Mouse (Mus musculus) kidney, embryonic 16.5 days (tissue): ENCODE measurements around the gene Arap1. TPM values are rescaled to one million over a fixed set of nuclear protein-coding genes. Genes with fewer than 3 reads are reported as not detected.

Experiments used
- ATAC-seq: fragments of 200-750 bp; cut with Nextera tagmentation; 2 replicates; pipeline ENCODE4 v1.8.0; 2017; ENCODE audit warnings: moderate TSS enrichment; ENCODE audit not compliant: low FRiP score, low TSS enrichment
- H3K27ac ChIP-seq: fragments of 300-500 bp; sonication (generic); 2 replicates; pipeline ENCODE4 v1.5.1; 2014; ENCODE audit warnings: low read length
- H3K27me3 ChIP-seq: fragments of 300-500 bp; sonication (generic); 2 replicates; pipeline ENCODE4 v1.6.1; 2014; ENCODE audit warnings: low read length, control low read depth, mixed read lengths; ENCODE audit not compliant: insufficient read depth
- H3K36me3 ChIP-seq: fragments of 300-500 bp; sonication (generic); 2 replicates; pipeline ENCODE4 v1.6.1; 2014; ENCODE audit warnings: low read length, control low read depth, mixed read lengths; ENCODE audit not compliant: insufficient read depth
- H3K4me1 ChIP-seq: fragments of 300-500 bp; sonication (generic); 2 replicates; pipeline ENCODE4 v1.6.1; 2014; ENCODE audit warnings: low read length, control low read depth, mixed read lengths; ENCODE audit not compliant: insufficient read depth
- H3K4me2 ChIP-seq: fragments of 300-500 bp; sonication (generic); replicated peaks from 2 replicates; pipeline ENCODE4 v1.6.1; 2014; ENCODE audit warnings: low read depth, low read length
- H3K4me3 ChIP-seq: fragments of 300-500 bp; sonication (generic); 2 replicates; pipeline ENCODE4 v1.5.1; 2014; ENCODE audit warnings: mild to moderate bottlenecking, low read length
- H3K9ac ChIP-seq: fragments of 300-500 bp; sonication (generic); replicated peaks from 2 replicates; pipeline ENCODE4 v1.6.1; 2014; ENCODE audit warnings: low read length
- H3K9me3 ChIP-seq: fragments of 300-500 bp; sonication (generic); 2 replicates; pipeline ENCODE4 v1.6.1; 2016; ENCODE audit warnings: low read length, control low read depth
- WGBS: fragments of 180-500 bp; shearing (Covaris S2); extraction: QIAGEN DNeasy Blood & Tissue Kit; methylation state at CpG from one replicate; pipeline ENCODE4 v1.1.7; 2014; 5-methylcytosine and 5-hydroxymethylcytosine counted together
- polyA plus RNA-seq: library from polyadenylated mRNA; unstranded; fragments of >200 nt; fragmentation: Nextera tagmentation; extraction: Ambion mirVana; gene quantifications from 2 replicates; pipeline ENCODE4 v1.2.1, GENCODE M21; 2015

The Arap1 gene
- polyA plus RNA-seq, 1 experiment from 2014 or later: 106 TPM

GRCm38 (mm10) chr7:101323141-101323594 is 24.7 kb upstream of the Arap1 start:
- peak overlapping the region; percentile 95 for H3K4me2 ChIP-seq
- WGBS: 40% methylated on average over 4 of the region's 4 CpGs
- no peak overlapping the region; the same call in 1 of the 2 replicates for H3K9ac ChIP-seq
- peak; percentile 20; the same call in 1 of the 2 replicates for ATAC-seq
- no peaks in the 10 kb centered on the region for H3K9me3 ChIP-seq
- no peaks in the 10 kb centered on the region for H3K36me3 ChIP-seq
- H3K27ac ChIP-seq: 0 out of 2 replicates have a peak overlapping the region, but pooled peaks have one; percentile 1
- peaks cover 39% of the 10 kb centered on the region for H3K4me1 ChIP-seq
- no peaks in the 10 kb centered on the region for H3K27me3 ChIP-seq
- peak overlapping the region; percentile 63 for H3K4me3 ChIP-seq

DNA sequence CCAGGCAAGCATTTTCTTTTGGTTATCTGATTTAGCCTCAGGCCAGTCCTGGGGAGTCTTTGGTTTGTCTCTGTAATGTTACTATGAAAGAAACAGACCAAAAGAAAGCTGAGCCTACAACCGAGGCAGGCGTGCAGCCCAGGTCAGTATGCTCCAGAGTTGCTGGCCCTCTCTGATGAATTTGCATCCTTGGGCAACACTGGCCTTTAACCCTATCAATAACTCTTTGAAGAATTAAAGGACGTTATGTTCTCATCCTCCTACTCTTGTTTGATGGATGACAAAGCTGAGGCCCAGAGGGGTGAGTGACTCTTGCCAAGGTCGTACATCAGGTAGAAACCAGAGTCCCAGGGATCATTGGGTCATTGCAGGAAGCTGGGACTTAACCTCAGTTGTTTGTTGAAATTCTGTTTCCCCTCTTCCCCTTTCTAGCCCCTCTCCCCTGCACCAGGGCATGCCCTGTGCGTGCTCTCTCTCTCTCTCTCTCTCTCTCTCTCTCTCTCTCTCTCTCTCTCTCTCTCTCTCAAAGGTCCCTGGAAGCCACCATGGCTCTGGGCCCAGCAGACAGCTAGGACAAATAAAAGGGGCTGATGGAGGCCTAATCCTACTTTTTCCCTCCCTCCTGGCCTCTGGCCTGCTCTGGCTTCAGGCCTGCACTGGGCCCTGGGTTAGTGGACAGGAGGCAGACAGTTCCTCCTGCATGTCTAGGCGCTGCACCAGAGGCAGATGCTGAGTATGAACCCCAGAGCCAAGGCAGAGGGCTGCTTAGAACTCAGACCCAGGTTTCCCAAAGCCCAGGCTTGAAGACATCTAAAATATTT is 23.5 kb upstream of the Arap1 start:
- no peak overlapping the region for H3K4me3 ChIP-seq
- H3K4me1 ChIP-seq: peaks cover 42% of the 10 kb centered on the region
- H3K9ac ChIP-seq: peak overlapping the region; percentile 15; the same call in 1 of the 2 replicates
- no peak overlapping the region for H3K4me2 ChIP-seq
- no peaks in the 10 kb centered on the region for H3K36me3 ChIP-seq
- no peak for ATAC-seq
- H3K9me3 ChIP-seq: no peaks in the 10 kb centered on the region
- WGBS: 43% methylated on average over 6 of the region's 6 CpGs
- H3K27me3 ChIP-seq: no peaks in the 10 kb centered on the region
- H3K27ac ChIP-seq: no peak overlapping the region

GRCm38 (mm10) chr7:101326006-101326405 is 21.9 kb upstream of the Arap1 start:
- H3K36me3 ChIP-seq: no peaks in the 10 kb centered on the region
- WGBS: 78% methylated on average over 5 of the region's 5 CpGs
- H3K9me3 ChIP-seq: no peaks in the 10 kb centered on the region
- H3K4me1 ChIP-seq: peaks cover 34% of the 10 kb centered on the region
- no peak overlapping the region for H3K4me2 ChIP-seq
- H3K4me3 ChIP-seq: no peak overlapping the region
- H3K27me3 ChIP-seq: no peaks in the 10 kb centered on the region
- ATAC-seq: no peak
- no peak overlapping the region for H3K27ac ChIP-seq
- no peak overlapping the region for H3K9ac ChIP-seq

DNA sequence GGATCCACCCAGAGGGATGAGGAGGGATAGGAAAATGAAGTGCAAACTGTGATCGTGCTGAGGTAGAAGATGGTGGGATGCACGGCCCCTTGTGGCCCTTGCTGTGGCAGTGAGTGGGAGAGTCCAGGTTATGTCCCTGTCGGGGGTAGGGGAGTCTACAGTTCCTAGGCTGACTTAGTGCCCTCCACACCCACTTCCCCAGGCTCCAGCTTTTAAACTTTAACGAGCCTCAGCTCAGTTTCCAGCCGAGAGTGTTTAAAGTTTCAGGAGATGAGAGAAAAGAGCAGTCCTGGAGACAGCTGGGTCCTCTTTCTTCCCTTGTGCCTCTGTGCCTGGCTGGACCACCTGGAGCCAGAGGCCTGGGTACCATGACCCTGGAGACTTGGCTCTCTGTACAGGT is 20.6 kb upstream of the Arap1 start:
- WGBS: 42% methylated on average over 5 of the region's 5 CpGs
- ATAC-seq: peak; percentile 37; the same call in 1 of the 2 replicates

GRCm38 (mm10) chr7:101327786-101328185 is 20.1 kb upstream of the Arap1 start:
- Histone ChIP-seq H3K4me2 (no peak overlapping the region), H3K9me3 (no peaks in the 10 kb centered on the region), H3K36me3 (no peaks in the 10 kb centered on the region), H3K27ac (no peak overlapping the region), H3K9ac (no peak overlapping the region), H3K27me3 (no peaks in the 10 kb centered on the region), H3K4me3 (no peak overlapping the region), H3K4me1 (peaks cover 20% of the 10 kb centered on the region)
- 87% methylated on average over 2 of the region's 2 CpGs for WGBS
- no peak for ATAC-seq

More for the DNA sequence above, 20.6 kb upstream of the Arap1 start:
- H3K9ac ChIP-seq: no peak overlapping the region
- no peaks in the 10 kb centered on the region for H3K27me3 ChIP-seq
- H3K9me3 ChIP-seq: no peaks in the 10 kb centered on the region
- no peaks in the 10 kb centered on the region for H3K36me3 ChIP-seq
- H3K4me1 ChIP-seq: peaks cover 25% of the 10 kb centered on the region
- H3K27ac ChIP-seq: no peak overlapping the region
- no peak overlapping the region for H3K4me3 ChIP-seq
- no peak overlapping the region for H3K4me2 ChIP-seq

DNA sequence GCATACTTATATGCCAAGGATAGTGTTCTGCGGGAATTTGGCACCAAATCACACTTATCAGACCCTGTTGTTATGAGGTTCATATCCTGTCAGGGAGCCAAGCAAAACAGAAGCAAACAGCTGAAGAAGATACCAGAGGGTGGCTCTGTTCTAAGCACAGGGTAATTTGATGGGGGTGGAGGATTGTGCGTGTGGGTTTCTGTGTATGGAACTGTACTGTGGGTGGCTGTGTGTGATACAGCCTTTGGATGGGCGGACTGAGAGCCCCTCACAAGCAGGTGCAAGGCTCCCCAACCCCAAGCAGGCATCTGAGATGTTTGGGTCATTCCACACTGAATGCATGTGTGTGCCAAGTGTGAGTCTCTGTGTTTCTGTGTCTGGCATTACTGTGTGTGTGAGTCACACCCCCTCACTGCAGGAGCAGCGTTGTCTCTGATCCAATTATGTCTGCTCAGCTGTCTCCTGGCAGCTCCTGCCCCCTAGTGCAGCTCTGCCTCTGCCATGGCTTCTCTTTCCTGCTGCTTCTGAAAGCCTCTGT is 19.2 kb upstream of the Arap1 start:
- H3K4me3 ChIP-seq: no peak overlapping the region
- no peaks in the 10 kb centered on the region for H3K27me3 ChIP-seq
- 69% methylated on average over 4 of the region's 4 CpGs for WGBS
- no peak for ATAC-seq
- H3K27ac ChIP-seq: no peak overlapping the region
- no peak overlapping the region for H3K4me2 ChIP-seq
- no peaks in the 10 kb centered on the region for H3K9me3 ChIP-seq
- H3K4me1 ChIP-seq: peaks cover 16% of the 10 kb centered on the region
- no peak overlapping the region for H3K9ac ChIP-seq
- H3K36me3 ChIP-seq: no peaks in the 10 kb centered on the region

DNA sequence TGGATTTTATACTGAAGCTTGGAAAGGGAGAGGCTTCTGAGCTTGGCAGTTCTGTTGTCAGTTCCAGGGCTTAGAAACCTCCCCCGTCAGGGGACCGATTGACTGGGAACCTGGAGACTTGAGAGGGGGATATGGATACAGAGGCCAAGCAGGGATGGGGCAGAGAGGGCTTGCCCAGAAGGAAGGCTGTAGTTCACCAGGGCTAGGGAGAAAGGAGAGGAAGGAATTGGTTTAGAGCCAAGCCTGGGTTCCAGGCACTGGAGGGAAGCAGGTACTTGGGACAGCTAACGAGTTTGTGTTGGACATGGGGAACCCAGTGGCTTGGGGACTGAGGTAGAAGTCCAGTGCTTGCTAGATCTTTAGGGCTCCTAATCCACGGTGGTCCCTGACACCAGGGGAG is 18.3 kb upstream of the Arap1 start:
- Histone ChIP-seq H3K4me3 (no peak overlapping the region), H3K9ac (no peak overlapping the region), H3K36me3 (no peaks in the 10 kb centered on the region), H3K27ac (no peak overlapping the region), H3K4me1 (peaks cover 8% of the 10 kb centered on the region), H3K9me3 (no peaks in the 10 kb centered on the region), H3K4me2 (no peak overlapping the region), H3K27me3 (no peaks in the 10 kb centered on the region)
- 72% methylated on average over 4 of the region's 4 CpGs for WGBS
- ATAC-seq: no peak

GRCm38 (mm10) chr7:101330074-101330840 is 17.6 kb upstream of the Arap1 start:
- Histone ChIP-seq H3K9ac (no peak overlapping the region), H3K4me3 (no peak overlapping the region), H3K27me3 (no peaks in the 10 kb centered on the region), H3K36me3 (no peaks in the 10 kb centered on the region), H3K9me3 (no peaks in the 10 kb centered on the region), H3K27ac (no peak overlapping the region), H3K4me2 (no peak overlapping the region), H3K4me1 (peaks cover 6% of the 10 kb centered on the region)
- 71% methylated on average over 10 of the region's 10 CpGs for WGBS
- ATAC-seq: no peak

- 57% methylated on average over 4 of the region's 4 CpGs for WGBS
- H3K4me1 ChIP-seq: peaks cover 6% of the 10 kb centered on the region
- no peak overlapping the region for H3K4me3 ChIP-seq
- H3K9ac ChIP-seq: no peak overlapping the region
- no peaks in the 10 kb centered on the region for H3K9me3 ChIP-seq
- no peak overlapping the region for H3K27ac ChIP-seq
- no peak overlapping the region for H3K4me2 ChIP-seq
- H3K36me3 ChIP-seq: no peaks in the 10 kb centered on the region
- no peak for ATAC-seq
- no peaks in the 10 kb centered on the region for H3K27me3 ChIP-seq
Observed at GRCm38 (mm10) chr7:101330841-101331173, 17.1 kb upstream of the Arap1 start.
